Mouse (Mus musculus) liver, embryonic 15.5 days (tissue): ENCODE measurements around the gene Umad1. TPM values are rescaled to one million over a fixed set of nuclear protein-coding genes. Genes with fewer than 3 reads are reported as not detected.
"Not testable (repeated sequence)": the region's sequence is repeated elsewhere in the genome, so short reads cannot be mapped to it uniquely, and the experiment has no call there.

ENCODE experiments used
- ATAC-seq: fragments of 200-750 bp; cut with Nextera tagmentation; 2 replicates; pipeline ENCODE4 v1.8.0; 2017; ENCODE audit warnings: moderate number of reproducible peaks, mild to moderate bottlenecking, moderate library complexity; ENCODE audit not compliant: insufficient read depth
- H3K27ac ChIP-seq: fragments of 300-500 bp; sonication (generic); replicated peaks from 2 replicates; pipeline ENCODE4 v1.5.1; 2015; ENCODE audit warnings: mild to moderate bottlenecking, inconsistent platforms
- H3K27me3 ChIP-seq: fragments of 300-500 bp; sonication (generic); 2 replicates; pipeline ENCODE4 v1.6.1; 2015; ENCODE audit warnings: mild to moderate bottlenecking, inconsistent platforms
- H3K36me3 ChIP-seq: fragments of 300-500 bp; sonication (generic); replicated peaks from 2 replicates; pipeline ENCODE4 v1.6.1; 2015; ENCODE audit warnings: moderate library complexity, mild to moderate bottlenecking, inconsistent platforms
- H3K4me1 ChIP-seq: fragments of 300-500 bp; sonication (generic); replicated peaks from 2 replicates; pipeline ENCODE4 v1.6.1; 2015; ENCODE audit warnings: inconsistent platforms
- H3K4me2 ChIP-seq: fragments of 300-500 bp; sonication (generic); 2 replicates; pipeline ENCODE4 v1.6.1; 2015; ENCODE audit warnings: moderate library complexity, mild to moderate bottlenecking, inconsistent platforms
- H3K4me3 ChIP-seq: fragments of 300-500 bp; sonication (generic); replicated peaks from 2 replicates; pipeline ENCODE4 v1.5.1; 2015; ENCODE audit warnings: mild to moderate bottlenecking, inconsistent platforms
- H3K9ac ChIP-seq: fragments of 300-500 bp; sonication (generic); 2 replicates; pipeline ENCODE4 v1.6.1; 2015; ENCODE audit warnings: moderate library complexity, mild to moderate bottlenecking, inconsistent platforms
- H3K9me3 ChIP-seq: fragments of 300-500 bp; sonication (generic); replicated peaks from 2 replicates; pipeline ENCODE4 v1.6.1; 2016; ENCODE audit warnings: inconsistent platforms
- WGBS: fragments of 180-500 bp; shearing (Covaris S2); methylation state at CpG from one replicate; pipeline ENCODE4 v1.1.7; 2015; ENCODE audit warnings: mixed read lengths; ENCODE audit not compliant: insufficient replicate concordance; 5-methylcytosine and 5-hydroxymethylcytosine counted together
- polyA plus RNA-seq: library from polyadenylated mRNA; unstranded; fragments of >200 nt; fragmentation: Nextera tagmentation; extraction: Ambion mirVana; gene quantifications from 2 replicates; pipeline ENCODE4 v1.2.1, GENCODE M21; 2015

Gene Umad1
- polyA plus RNA-seq, 1 experiment from 2014 or later, result 16.4 TPM

DNA sequence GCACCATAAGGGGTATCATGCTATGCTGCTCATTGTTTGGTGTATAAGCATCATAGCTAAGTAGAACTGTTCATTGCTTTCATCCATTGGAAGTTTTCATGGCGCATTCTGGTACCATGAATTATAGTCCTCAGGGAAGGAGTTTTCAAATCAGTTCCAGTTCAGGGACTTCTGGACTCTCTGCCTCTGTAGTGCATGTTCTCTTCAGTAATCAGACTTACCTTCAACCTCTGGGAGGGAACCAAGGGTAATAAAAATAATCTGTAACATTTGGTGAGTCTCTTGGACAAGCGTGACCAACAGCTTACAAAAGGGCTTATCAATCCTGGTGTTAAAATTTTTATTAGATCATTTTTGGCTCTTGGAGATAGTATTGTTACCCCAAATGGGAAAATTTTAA is 60.5 kb downstream of the Umad1 start:
- Histone ChIP-seq H3K27ac (no peak overlapping the region), H3K27me3 (no peaks in the 10 kb centered on the region), H3K9me3 (no peaks in the 10 kb centered on the region), H3K9ac (no peak overlapping the region), H3K36me3 (no peaks in the 10 kb centered on the region), H3K4me3 (no peak overlapping the region), H3K4me2 (no peak overlapping the region), H3K4me1 (no peaks in the 10 kb centered on the region)
- 80% methylated on average over 2 of the region's 2 CpGs for WGBS
- no peak for ATAC-seq

DNA sequence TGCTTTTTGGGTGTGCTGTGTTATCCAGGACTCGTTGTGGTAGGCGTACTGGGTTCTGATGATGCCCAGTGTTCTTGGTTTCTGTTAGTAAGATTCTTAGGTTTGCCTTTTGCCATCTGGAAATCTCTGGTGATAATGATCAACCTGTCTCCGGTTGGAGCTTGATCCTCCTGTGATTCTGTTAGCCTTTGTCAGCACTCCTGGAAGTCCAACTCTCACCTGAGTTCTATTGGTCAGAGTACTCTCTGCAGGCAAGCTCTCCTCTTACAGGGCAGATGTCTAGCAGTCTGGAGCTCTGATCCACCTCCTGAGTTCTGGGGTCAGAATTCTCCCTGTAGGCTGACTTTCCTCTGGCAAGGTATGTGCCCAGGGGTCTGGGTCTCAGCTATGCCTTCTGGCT is 72.4 kb downstream of the Umad1 start:
- not testable (repeated sequence) for H3K4me3 ChIP-seq, H3K4me2 ChIP-seq, H3K9ac ChIP-seq, H3K27me3 ChIP-seq, H3K36me3 ChIP-seq, H3K9me3 ChIP-seq, H3K4me1 ChIP-seq, ATAC-seq, H3K27ac ChIP-seq
- 75% methylated on average over 3 of the region's 3 CpGs for WGBS

DNA sequence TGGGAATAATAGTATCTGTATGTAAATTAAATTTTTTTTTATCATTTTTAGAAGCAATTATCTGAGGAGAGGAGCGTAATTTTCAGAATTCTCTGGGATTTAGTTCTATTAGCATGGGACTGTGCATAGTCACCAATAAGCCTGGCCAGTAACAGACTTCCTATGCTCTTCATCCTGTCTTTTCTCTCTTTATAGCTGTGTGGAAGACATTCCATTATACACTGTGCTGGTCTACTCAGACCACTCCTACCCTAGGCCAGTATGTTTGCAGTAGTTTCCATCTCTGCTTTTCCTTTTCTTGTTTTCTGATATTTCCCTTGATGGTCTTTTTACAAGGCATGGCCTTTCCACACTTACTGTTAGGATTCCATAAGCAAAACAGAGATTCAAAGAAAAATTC is 74.3 kb downstream of the Umad1 start:
- Histone ChIP-seq H3K4me2 (no peak overlapping the region), H3K4me1 (peaks cover 4% of the 10 kb centered on the region; the same call in 1 of the 2 replicates), H3K36me3 (no peaks in the 10 kb centered on the region), H3K27ac (no peak overlapping the region), H3K9ac (no peak overlapping the region), H3K4me3 (no peak overlapping the region), H3K9me3 (0 out of 2 replicates have a peak, but pooled peaks cover 4% of the 10 kb centered on the region), H3K27me3 (no peaks in the 10 kb centered on the region)
- no peak for ATAC-seq
- WGBS, result 86% methylated on average over 1 of the region's 1 CpGs

GRCm38 (mm10) chr6:8336487-8337390 is 77.7 kb downstream of the Umad1 start:
- no peak for ATAC-seq
- Histone ChIP-seq H3K4me3 (no peak overlapping the region), H3K4me2 (no peak overlapping the region), H3K27ac (no peak overlapping the region), H3K4me1 (peaks cover 4% of the 10 kb centered on the region; the same call in 1 of the 2 replicates), H3K9ac (no peak overlapping the region), H3K36me3 (no peaks in the 10 kb centered on the region), H3K27me3 (no peaks in the 10 kb centered on the region), H3K9me3 (0 out of 2 replicates have a peak, but pooled peaks cover 3% of the 10 kb centered on the region)
- 76% methylated on average over 9 of the region's 9 CpGs for WGBS

GRCm38 (mm10) chr6:8339453-8339852 is 80.4 kb downstream of the Umad1 start:
- Histone ChIP-seq H3K27me3 (no peaks in the 10 kb centered on the region), H3K27ac (no peak overlapping the region), H3K4me2 (no peak overlapping the region), H3K4me1 (peaks cover 19% of the 10 kb centered on the region), H3K4me3 (no peak overlapping the region), H3K36me3 (no peaks in the 10 kb centered on the region), H3K9ac (no peak overlapping the region), H3K9me3 (no peaks in the 10 kb centered on the region)
- no peak for ATAC-seq
- 63% methylated on average over 6 of the region's 6 CpGs for WGBS

DNA sequence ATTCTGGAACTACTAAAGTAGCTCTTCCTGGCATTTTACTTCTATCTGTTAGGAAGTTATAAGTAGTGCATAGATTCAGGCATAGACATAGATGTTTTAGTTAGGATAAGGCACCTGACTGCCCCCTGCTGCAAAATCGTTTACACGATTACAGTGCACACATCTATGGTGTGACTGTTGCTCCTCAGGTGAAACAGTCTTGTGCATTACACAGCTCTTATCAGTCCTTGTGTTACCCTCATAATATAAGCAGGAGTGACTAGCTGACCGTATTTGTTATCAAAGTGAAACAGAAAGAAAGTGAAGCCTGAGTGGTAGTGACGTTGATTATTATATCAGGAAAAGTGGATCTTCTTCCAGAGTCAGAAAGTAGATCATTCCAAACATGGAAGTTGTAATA is 84.2 kb downstream of the Umad1 start:
- H3K9ac ChIP-seq, result no peak overlapping the region
- H3K27me3 ChIP-seq, result no peaks in the 10 kb centered on the region
- H3K4me2 ChIP-seq, result peak overlapping the region; percentile 54
- peak overlapping the region; percentile 38 for H3K27ac ChIP-seq
- peaks cover 35% of the 10 kb centered on the region for H3K4me1 ChIP-seq
- H3K36me3 ChIP-seq, result no peaks in the 10 kb centered on the region
- H3K9me3 ChIP-seq, result no peaks in the 10 kb centered on the region
- WGBS, result 29% methylated on average over 4 of the region's 4 CpGs
- no peak overlapping the region for H3K4me3 ChIP-seq
- ATAC-seq, result peak; percentile 30; the same call in 1 of the 2 replicates

DNA sequence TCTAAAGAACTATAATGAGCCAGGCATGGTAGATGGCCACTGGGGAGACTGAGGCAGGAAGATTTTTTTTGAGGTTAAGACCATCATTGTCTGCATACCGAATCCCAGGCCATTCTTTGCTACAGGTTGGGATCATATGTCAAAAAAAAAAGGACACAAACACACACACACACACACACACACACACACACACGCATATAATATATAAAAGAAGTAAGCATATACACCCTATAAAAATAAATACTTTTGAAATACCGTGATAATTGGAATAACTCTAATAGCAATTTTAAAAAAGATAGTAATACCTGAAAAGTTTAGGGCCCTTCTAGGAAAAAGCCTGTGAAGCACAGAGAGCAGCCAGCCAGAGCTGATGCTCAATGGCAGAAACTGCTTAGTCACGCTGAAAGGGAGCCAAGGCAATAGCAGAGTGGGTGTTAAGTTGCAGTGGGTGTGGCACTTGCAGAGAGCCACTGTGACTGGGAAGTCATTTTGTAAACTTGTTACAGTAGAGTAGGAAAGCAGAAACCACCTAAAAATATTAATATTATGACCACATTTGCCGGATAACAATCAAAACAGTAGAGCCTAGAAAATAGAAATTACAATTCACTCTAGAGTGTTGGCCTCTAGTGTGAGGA is 86.2 kb downstream of the Umad1 start:
- peak overlapping the region; percentile 18; the same call in 1 of the 2 replicates for H3K4me2 ChIP-seq
- ATAC-seq, result peak; percentile 96

DNA sequence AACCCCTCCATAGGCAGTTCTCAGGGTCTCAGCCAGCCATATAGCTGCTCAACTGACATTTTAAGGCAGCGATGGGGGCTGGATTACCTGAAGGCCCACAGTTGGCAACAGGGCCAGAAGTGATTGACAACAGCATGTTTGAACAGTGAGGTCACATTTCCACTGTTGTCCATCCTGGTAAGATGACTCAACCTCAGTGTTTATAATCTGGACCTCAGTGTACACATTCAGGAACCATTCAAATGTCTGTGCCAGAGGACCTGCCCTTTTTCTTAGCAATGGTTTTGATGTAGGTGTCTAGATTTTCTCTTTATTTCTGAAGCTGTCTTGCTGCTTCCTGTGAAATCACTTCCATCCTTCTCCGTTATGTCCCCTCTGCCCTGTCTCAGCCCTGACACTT is 88.1 kb downstream of the Umad1 start:
- H3K27me3 ChIP-seq, result no peaks in the 10 kb centered on the region
- H3K36me3 ChIP-seq, result no peaks in the 10 kb centered on the region
- 0 out of 2 replicates have a peak overlapping the region, but pooled peaks have one; percentile 34 for H3K27ac ChIP-seq
- ATAC-seq, result no peak; the same call in 1 of the 2 replicates
- no peak overlapping the region for H3K4me2 ChIP-seq
- peaks cover 44% of the 10 kb centered on the region for H3K4me1 ChIP-seq
- H3K4me3 ChIP-seq, result no peak overlapping the region
- WGBS, result 84% methylated on average over 2 of the region's 2 CpGs
- no peaks in the 10 kb centered on the region for H3K9me3 ChIP-seq
- no peak overlapping the region for H3K9ac ChIP-seq

More for the DNA sequence above, 86.2 kb downstream of the Umad1 start:
- peak overlapping the region; percentile 75 for H3K27ac ChIP-seq
- H3K4me1 ChIP-seq, result peaks cover 44% of the 10 kb centered on the region
- H3K9me3 ChIP-seq, result no peaks in the 10 kb centered on the region
- no peaks in the 10 kb centered on the region for H3K36me3 ChIP-seq
- no peaks in the 10 kb centered on the region for H3K27me3 ChIP-seq
- WGBS, result 42% methylated on average over 5 of the region's 5 CpGs
- H3K9ac ChIP-seq, result no peak overlapping the region
- H3K4me3 ChIP-seq, result no peak overlapping the region

DNA sequence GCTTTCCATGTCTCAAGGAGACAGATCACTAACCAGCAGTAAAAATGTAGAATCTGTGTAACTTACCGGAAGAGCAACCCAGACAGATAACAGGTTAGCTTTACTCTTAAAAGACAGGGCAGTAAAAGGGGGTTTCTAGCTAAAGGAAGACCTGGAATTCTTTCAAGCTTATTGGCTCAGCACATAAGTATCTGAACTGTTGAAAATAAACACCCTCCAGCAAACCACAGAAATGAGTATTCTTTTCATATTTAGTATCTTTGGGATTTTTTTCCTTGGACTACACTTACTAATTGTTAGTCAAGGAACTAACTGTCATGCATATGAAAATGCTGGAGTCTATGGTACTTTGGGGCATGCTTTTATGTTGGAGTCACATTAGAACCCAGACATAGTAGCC is 89.3 kb downstream of the Umad1 start:
- H3K27ac ChIP-seq, result no peak overlapping the region
- H3K4me1 ChIP-seq, result peaks cover 39% of the 10 kb centered on the region
- H3K9ac ChIP-seq, result no peak overlapping the region
- no peaks in the 10 kb centered on the region for H3K9me3 ChIP-seq
- ATAC-seq, result no peak
- H3K4me2 ChIP-seq, result no peak overlapping the region
- no peaks in the 10 kb centered on the region for H3K27me3 ChIP-seq
- 73% methylated on average over 1 of the region's 1 CpGs for WGBS
- no peak overlapping the region for H3K4me3 ChIP-seq
- no peaks in the 10 kb centered on the region for H3K36me3 ChIP-seq

- ATAC-seq, result peak; percentile 32; the same call in 1 of the 2 replicates
- Histone ChIP-seq H3K36me3 (no peaks in the 10 kb centered on the region), H3K4me2 (peak overlapping the region; percentile 32), H3K4me1 (peaks cover 32% of the 10 kb centered on the region), H3K27me3 (no peaks in the 10 kb centered on the region), H3K4me3 (no peak overlapping the region), H3K9me3 (no peaks in the 10 kb centered on the region), H3K9ac (no peak overlapping the region), H3K27ac (peak overlapping the region; percentile 3; the same call in 1 of the 2 replicates)
- WGBS, result 50% methylated on average over 2 of the region's 2 CpGs
These were observed 90.1 kb downstream of the Umad1 start for GRCm38 (mm10) chr6:8349060-8349670.

GRCm38 (mm10) chr6:8351507-8351906 is 92.4 kb downstream of the Umad1 start:
- Histone ChIP-seq H3K9me3 (no peaks in the 10 kb centered on the region), H3K4me2 (no peak overlapping the region), H3K4me3 (no peak overlapping the region), H3K4me1 (peaks cover 14% of the 10 kb centered on the region), H3K36me3 (no peaks in the 10 kb centered on the region), H3K9ac (no peak overlapping the region), H3K27ac (no peak overlapping the region), H3K27me3 (no peaks in the 10 kb centered on the region)
- WGBS, result 82% methylated on average over 2 of the region's 2 CpGs
- no peak for ATAC-seq
